Mouse (Mus musculus) myocyte (in vitro differentiated cells): ENCODE data around the gene Hist1h2ab.
A peak's percentile ranks its signal among the peaks of the same experiment; 100 is the strongest.

Experiments
- MAX ChIP-seq: IDR thresholded peaks from one replicate; pipeline ENCODE4 v1.6.1; 2011; ENCODE audit warnings: low read depth, mild to moderate bottlenecking, control low read depth
- POLR2A ChIP-seq: IDR thresholded peaks from one replicate; pipeline ENCODE4 v1.6.1; 2011; ENCODE audit warnings: low read depth, mild to moderate bottlenecking, control low read depth, moderate library complexity; ENCODE audit not compliant: insufficient read length

GRCm38 (mm10) chr13:23739069-23739921, 11.6 kb upstream of the Hist1h2ab start:
- TF ChIP-seq POLR2A = peak; percentile 90
- no peak for TF ChIP-seq MAX
